Mouse (Mus musculus): ENCODE data around the gene Iqschfp. TPM values are rescaled to one million over a fixed set of nuclear protein-coding genes. Genes with fewer than 3 reads are reported as not detected.

The Iqschfp gene
- not detected for polyA plus RNA-seq (2014; fragmentation: Illumina TruSeq; extraction: RNeasy Lipid Tissue Mini Kit (QIAGEN cat#74804))

DNA sequence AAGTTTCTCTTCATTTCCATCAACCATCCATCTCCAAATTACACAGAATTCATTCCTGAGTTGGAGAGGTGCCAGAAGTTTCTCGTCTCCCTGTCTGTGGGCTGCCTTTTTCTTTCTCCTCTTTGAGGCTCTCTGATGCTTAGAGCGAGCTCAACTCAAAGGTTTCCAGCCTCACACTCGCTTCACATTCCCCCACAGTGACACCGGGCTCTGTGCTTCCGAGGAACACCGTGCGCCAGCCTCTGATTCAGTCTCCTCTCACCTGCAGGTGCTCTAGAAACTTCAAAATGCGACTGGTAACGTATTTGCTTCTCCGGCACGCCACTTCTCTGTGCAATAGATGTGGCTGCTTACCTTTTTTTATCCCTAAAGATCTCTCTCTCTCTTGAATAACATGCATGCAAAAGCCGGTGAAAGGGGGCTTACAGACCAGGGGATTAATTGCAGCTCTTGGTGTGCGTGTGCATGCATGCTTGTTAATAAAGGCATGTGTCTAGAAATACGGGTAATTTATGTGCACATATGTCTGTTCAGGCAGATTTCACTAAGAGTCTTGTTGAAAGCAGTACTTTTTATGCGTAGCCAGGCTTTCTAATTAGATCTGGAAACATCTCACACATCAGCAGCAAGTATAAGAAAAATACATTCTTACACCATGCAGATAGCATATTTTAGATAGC lies at the start of gene Iqschfp, which contains the start of gene Iqcj:
Iqschfp (plus strand) TSS at position 207 of the 680 bp plus-strand sequence.
Iqcj (plus strand) TSS at position 195 of the 680 bp plus-strand sequence.

DNA sequence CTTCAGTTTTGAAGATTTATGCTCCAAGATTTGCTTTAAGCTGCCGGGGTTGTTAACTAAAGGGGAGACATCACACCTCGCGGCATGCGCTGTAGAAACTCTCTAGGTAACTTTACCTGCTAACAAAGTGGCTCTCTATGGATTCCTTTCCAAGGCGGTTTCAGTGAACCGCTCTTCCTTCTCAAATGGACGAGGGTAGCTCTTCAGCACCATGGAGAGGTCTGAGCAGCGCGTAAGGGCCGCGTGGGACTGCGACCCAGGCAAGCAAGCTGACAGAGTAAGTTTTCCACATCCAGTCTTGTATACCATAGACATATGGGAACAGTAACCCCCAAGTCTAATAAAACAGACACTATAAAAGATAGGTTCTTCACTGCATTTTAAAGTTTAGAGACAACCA lies 172.7 kb downstream of the Iqschfp start, which contains the start of gene Schip1:
Schip1 (plus strand) TSS at position 72 of the 400 bp plus-strand sequence.

Other genes with a start within 250 kb of the Iqschfp start
- not detected for gene Iqcj, start within 50 bp of the Iqschfp start, polyA plus RNA-seq (2014; fragmentation: Illumina TruSeq; extraction: RNeasy Lipid Tissue Mini Kit (QIAGEN cat#74804))
- gene Schip1, start 172.6 kb downstream of the Iqschfp start, polyA plus RNA-seq (2014; fragmentation: Illumina TruSeq; extraction: RNeasy Lipid Tissue Mini Kit (QIAGEN cat#74804)) = 9.2 TPM

Measured in ovary, adult 10 weeks (tissue).